ENCODE assay signal across 14 mouse cellular contexts in the genomic region with DNA sequence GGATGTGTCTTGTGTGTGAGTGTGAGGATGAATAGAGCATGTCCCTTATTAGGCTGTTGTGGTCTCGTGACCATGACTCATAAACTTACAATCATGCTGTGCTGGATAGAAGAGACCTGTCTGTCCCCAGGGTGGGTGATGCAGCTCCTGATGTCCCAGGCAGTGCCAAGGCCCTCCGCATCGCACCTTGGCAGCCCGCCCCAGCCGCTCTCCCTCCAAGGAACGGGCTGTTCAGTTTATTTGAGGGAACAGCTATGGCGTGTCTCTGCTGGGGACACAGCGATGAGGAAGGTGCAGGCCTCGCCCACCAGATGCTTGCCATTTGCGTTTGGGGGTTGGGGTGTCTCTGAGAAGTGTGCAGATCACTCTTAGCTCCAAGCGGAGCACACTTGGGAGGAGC. TPM values are rescaled to one million over a fixed set of nuclear protein-coding genes. Genes with fewer than 3 reads are reported as not detected.
DNase-seq lines count a peak whose midpoint lies in the region; ATAC-seq lines count a peak whose summit lies in the region.
"Had no signal": no experiment of that assay in that cellular context is flagged by ENCODE, and none has a peak within 500 bp of the region (broad histone marks: within the 10 kb centered on the region; RNA-seq: fewer than 3 reads in every experiment).

No protein-coding gene starts in this region.

- H3K9ac ChIP-seq in kidney, embryonic 16.5 days (replicated peaks; ENCODE audit: low read length): no peak overlapping the region
- H3K9ac ChIP-seq: embryonic facial prominence, embryonic 15.5 days; forebrain, postnatal 0 days; limb, embryonic 15.5 days; stomach, embryonic 15.5 days had no signal

- WGBS in kidney, embryonic 16.5 days: 75% methylated on average over 11 of the region's 11 CpGs

- no peak overlapping the region for H3K27ac ChIP-seq in kidney, embryonic 16.5 days (ENCODE audit: low read length)
- H3K27ac ChIP-seq: embryonic facial prominence, embryonic 15.5 days; limb, embryonic 15.5 days; stomach, embryonic 15.5 days had no signal

- no peak overlapping the region for H3K4me3 ChIP-seq in kidney, embryonic 16.5 days (ENCODE audit: low read length)
- H3K4me3 ChIP-seq: embryonic facial prominence, embryonic 15.5 days; limb, embryonic 15.5 days; stomach, embryonic 15.5 days had no signal

- intact Hi-C loops in heart, postnatal 36 days (cut with DNase I): no loop called here

- ATAC-seq in kidney, embryonic 16.5 days (ENCODE audit: low FRiP score, low TSS enrichment): no peak
- ATAC-seq: forebrain, postnatal 0 days had no signal

- no peaks in the 10 kb centered on the region for H3K36me3 ChIP-seq in kidney, embryonic 16.5 days (ENCODE audit: insufficient read depth, low read length)
- H3K36me3 ChIP-seq: embryonic facial prominence, embryonic 15.5 days; limb, embryonic 15.5 days; stomach, embryonic 15.5 days had no signal

- H3K4me1 ChIP-seq in kidney, embryonic 16.5 days (ENCODE audit: insufficient read depth, low read length): peaks cover 8% of the 10 kb centered on the region; the same call in 1 of the 2 replicates

- no peak overlapping the region for H3K4me2 ChIP-seq in kidney, embryonic 16.5 days (replicated peaks; ENCODE audit: low read depth, low read length)
- H3K4me2 ChIP-seq: embryonic facial prominence, embryonic 15.5 days; limb, embryonic 15.5 days; stomach, embryonic 15.5 days had no signal

- no peaks in the 10 kb centered on the region for H3K9me3 ChIP-seq in kidney, embryonic 16.5 days (ENCODE audit: low read length)
- H3K9me3 ChIP-seq: embryonic facial prominence, embryonic 15.5 days; limb, embryonic 15.5 days; stomach, embryonic 15.5 days had no signal

- peak; percentile 51 to 75 for DNase-seq in adrenal gland, adult (ENCODE audit: inconsistent age in 2 of 2, low spot score in 1 of 2)
- no peak for DNase-seq in adrenal gland, adult 18-20 months (ENCODE audit: low spot score in 2 of 2)
- peak; percentile 37 for DNase-seq in layer of hippocampus, adult 11-12 months (ENCODE audit: low spot score)
- DNase-seq in layer of hippocampus, adult 9-10 months (ENCODE audit: low spot score): no peak
- DNase-seq in brain, adult 2 months (ENCODE audit: low read depth, low spot score): peak; percentile 58
- peak; percentile 57 to 63 for DNase-seq in heart, postnatal 36 days
- no peak for DNase-seq in retina, postnatal 1 day
- DNase-seq: forebrain, postnatal 0 days had no signal

- no peaks in the 10 kb centered on the region for H3K27me3 ChIP-seq in kidney, embryonic 16.5 days (ENCODE audit: insufficient read depth, low read length)
- H3K27me3 ChIP-seq: embryonic facial prominence, embryonic 15.5 days; limb, embryonic 15.5 days; stomach, embryonic 15.5 days had no signal

RNA-seq across cellular contexts. Expression of a gene that starts 28.5 kb away (rescaled TPM):
- total RNA-seq in adrenal gland, adult 18-20 months (2021): 10 to 100 TPM in 1 of 2 experiments, 1 to 10 TPM in 1; 8.9 to 18.3 TPM
- 10 to 100 TPM; 48.7 to 57.7 TPM for total RNA-seq in heart, postnatal 36 days (2021)
- polyA plus RNA-seq in kidney, embryonic 16.5 days (2015; fragmentation: Nextera tagmentation; extraction: Ambion mirVana): 0.60 and 0.80 TPM in 2 replicates
- total RNA-seq: hematopoietic stem cell, adult 5-6 weeks; megakaryocyte, adult 5-6 weeks had no signal

Comparison
In these comparisons a context has a peak if more than half of its experiments do, and no peak if none do; other contexts are left out.
1. DNase-seq: peak in adrenal gland, adult (2 of 2), layer of hippocampus, adult 11-12 months (single experiment), brain, adult 2 months (single experiment) and heart, postnatal 36 days (2 of 2); none in adrenal gland, adult 18-20 months (0 of 2), layer of hippocampus, adult 9-10 months (single experiment) and retina, postnatal 1 day (single experiment).